Mouse (Mus musculus) left cerebral cortex, adult 2 months (tissue): ENCODE measurements around the gene Olfr47. TPM values are rescaled to one million over a fixed set of nuclear protein-coding genes. Genes with fewer than 3 reads are reported as not detected.
"Not testable (repeated sequence)": the region's sequence is repeated elsewhere in the genome, so short reads cannot be mapped to it uniquely, and the experiment has no call there.

Experiments used
- DNase-seq, 2 experiments: peaks; one replicate each; pipeline ENCODE4 v3.0.0; 2021 to 2022; ENCODE audit warnings: low spot score in 2 of 2, mixed read lengths in 1 of 2; ENCODE audit errors: extremely low spot score in 1 of 2
- H3K27ac ChIP-seq: fragments of 200-600 bp; 2 replicates; pipeline ENCODE4 v1.8.1; 2022
- H3K4me3 ChIP-seq: fragments of 200-600 bp; 2 replicates; pipeline ENCODE4 v1.8.1; 2022
- CTCF ChIP-seq: fragments of 200-600 bp; IDR thresholded peaks from 2 replicates; pipeline ENCODE4 v1.8.1; 2022; ENCODE audit warnings: antibody characterized with exemption, mild to moderate bottlenecking, moderate library complexity
- intact Hi-C: fragments of 180-260 bp; cut with DNase I; formaldehyde crosslinking; loops from one replicate; pipeline ENCODE4 v1.15.1; 2025
- long read RNA-seq, 2 experiments: library from polyadenylated mRNA; stranded (forward); transcript quantifications; one replicate each; pipeline ENCODE4 v2.0.0; 2021; ENCODE audit warnings: borderline mapping rate in 2 of 2
- total RNA-seq, 2 experiments: library from RNA; stranded (reverse); gene quantifications; 2 replicates each; pipeline ENCODE4 v1.2.3; 2021

The Olfr47 gene
- total RNA-seq: not detected
- long read RNA-seq, experiment 1: 0 reads
- long read RNA-seq, experiment 2: 0 reads

- intact Hi-C loops, DNase-seq: not testable (repeated sequence)
Measured at GRCm38 (mm10) chr6:43231255-43231654, at the start of gene Olfr47. Gene Olfr47 (plus strand): TSS chr6:43231529.

DNA sequence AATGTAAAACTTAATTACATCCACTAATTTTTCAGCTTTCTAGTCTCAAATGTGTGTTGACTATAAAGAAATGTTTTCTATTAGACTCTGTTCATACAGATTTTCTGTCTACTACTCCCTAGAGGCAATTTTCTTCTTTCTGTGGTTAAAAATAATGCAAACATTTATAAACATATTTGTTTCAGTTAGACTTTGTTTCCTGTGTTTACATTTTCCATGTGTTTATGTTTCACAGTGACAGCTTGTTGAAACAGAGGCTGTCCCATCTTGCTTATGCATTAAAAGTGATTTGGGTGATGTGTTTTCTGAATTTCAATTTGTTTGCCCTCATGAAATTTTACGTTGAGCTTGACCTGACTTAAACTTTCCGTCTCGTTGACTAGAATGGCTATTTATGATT lies 40.3 kb upstream of the Olfr47 start:
- no peak for TF ChIP-seq CTCF
- H3K4me3 ChIP-seq: no peak overlapping the region
- no peak overlapping the region for H3K27ac ChIP-seq
- DNase-seq: no peak
- intact Hi-C loops: no loop called here

More at GRCm38 (mm10) chr6:43231255-43231654, at the start of gene Olfr47:
- H3K27ac ChIP-seq, H3K4me3 ChIP-seq: not testable (repeated sequence)

DNA sequence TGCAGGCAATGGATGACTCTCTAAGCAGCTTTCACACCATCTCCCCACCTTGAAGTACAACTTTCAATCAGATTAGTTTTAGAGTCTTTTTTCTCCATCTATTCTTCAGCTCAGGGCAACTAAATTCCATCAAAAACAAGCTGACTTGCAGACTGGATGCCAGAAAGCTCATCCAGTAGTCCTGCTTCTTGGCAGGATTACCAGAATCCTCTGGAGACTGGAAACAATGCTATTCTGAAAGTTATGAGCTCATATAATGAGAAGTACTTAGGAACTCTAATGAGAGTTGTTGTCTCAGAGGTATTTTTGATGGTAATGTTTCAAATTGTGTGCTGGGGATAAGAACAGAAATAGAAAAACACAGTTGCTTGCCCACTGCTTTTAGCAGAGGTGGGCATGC lies 34.5 kb upstream of the Olfr47 start, which contains the start of gene Olfr435:
TSS of gene Olfr435 (plus strand) at position 366 of the 400 bp plus-strand sequence.
- no peak for TF ChIP-seq CTCF
- DNase-seq: no peak
- intact Hi-C loops: no loop called here

GRCm38 (mm10) chr6:43198094-43198493 lies 33.2 kb upstream of the Olfr47 start:
- no peak for TF ChIP-seq CTCF
- H3K27ac ChIP-seq: no peak overlapping the region
- H3K4me3 ChIP-seq: no peak overlapping the region
- intact Hi-C loops: no loop called here
- DNase-seq: no peak

More for the DNA sequence above, 34.5 kb upstream of the Olfr47 start, which contains the start of gene Olfr435:
- Histone ChIP-seq H3K27ac (no peak within 1 kb of the TSS), H3K4me3 (no peak within 1 kb of the TSS)

DNA sequence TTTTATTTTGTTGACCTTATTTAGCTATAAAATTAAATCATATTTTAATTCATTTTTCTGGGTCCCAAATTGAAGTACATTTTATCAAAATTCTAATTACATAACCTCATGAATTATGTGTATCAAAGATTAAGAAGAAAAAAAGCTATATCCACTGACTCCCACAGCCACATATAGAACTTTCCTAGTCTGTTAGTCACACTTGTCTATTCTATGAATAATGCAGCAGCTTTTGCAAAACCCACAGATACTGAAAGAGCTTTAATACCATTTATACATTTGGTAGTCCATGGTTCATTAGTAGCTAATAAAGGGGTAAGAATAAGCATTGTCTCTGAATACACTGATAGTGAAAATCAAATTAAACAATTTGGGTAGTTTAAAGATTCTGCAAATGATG lies 28.5 kb upstream of the Olfr47 start:
- no peak for DNase-seq
- H3K4me3 ChIP-seq: no peak overlapping the region
- intact Hi-C loops: no loop called here
- H3K27ac ChIP-seq: no peak overlapping the region
- TF ChIP-seq CTCF: no peak

- Histone ChIP-seq H3K4me3 (no peak overlapping the region), H3K27ac (no peak overlapping the region)
- no peak for TF ChIP-seq CTCF
- no peak for DNase-seq
- intact Hi-C loops: no loop called here
Measured at GRCm38 (mm10) chr6:43205355-43205754, 26.0 kb upstream of the Olfr47 start.

DNA sequence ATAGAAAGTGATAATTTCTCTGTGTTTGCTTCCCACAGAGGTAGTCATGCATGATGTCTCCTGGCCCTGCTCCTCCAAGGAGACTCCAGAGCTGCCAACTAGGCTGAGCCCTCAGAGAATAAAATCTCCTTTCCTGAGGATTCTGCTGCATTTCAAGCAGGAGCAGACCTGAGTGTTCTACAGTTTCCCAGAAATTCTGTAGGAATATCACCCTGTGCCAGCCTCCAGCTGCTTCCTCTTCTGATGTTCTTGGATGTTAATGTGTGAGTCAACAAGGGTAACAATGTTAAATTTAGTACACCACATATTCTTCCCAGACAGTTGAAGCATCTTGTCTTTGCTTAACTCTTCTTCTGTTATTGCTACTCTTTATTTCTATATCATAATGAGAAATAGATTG lies 18.5 kb upstream of the Olfr47 start, which contains the start of gene Olfr434:
TSS of gene Olfr434 (plus strand) at position 149 of the 400 bp plus-strand sequence.
- peak; percentile 12 to 14 for DNase-seq
- intact Hi-C loops, H3K4me3 ChIP-seq: not testable (repeated sequence)
- 0 out of 2 replicates have a peak within 1 kb of the TSS, but pooled peaks have one; percentile 8 for H3K27ac ChIP-seq

GRCm38 (mm10) chr6:43242061-43242460 lies 10.7 kb downstream of the Olfr47 start:
- no peak overlapping the region for H3K4me3 ChIP-seq
- TF ChIP-seq CTCF: peak; percentile 27
- H3K27ac ChIP-seq: no peak overlapping the region
- intact Hi-C loops: no loop called here
- DNase-seq: no peak

- intact Hi-C loops: no loop called here
- no peak for DNase-seq
- TF ChIP-seq CTCF: no peak
- H3K4me3 ChIP-seq: no peak overlapping the region
- no peak overlapping the region for H3K27ac ChIP-seq
Measured at GRCm38 (mm10) chr6:43247396-43247795, 16.1 kb downstream of the Olfr47 start.

GRCm38 (mm10) chr6:43252994-43253393 lies 21.7 kb downstream of the Olfr47 start:
- intact Hi-C loops: loop anchor here (10.0 kb wide), 1 partner anchor 82 kb away; no protein-coding TSS in a partner anchor
- TF ChIP-seq CTCF: no peak
- no peak overlapping the region for H3K4me3 ChIP-seq
- DNase-seq: no peak
- H3K27ac ChIP-seq: no peak overlapping the region

DNA sequence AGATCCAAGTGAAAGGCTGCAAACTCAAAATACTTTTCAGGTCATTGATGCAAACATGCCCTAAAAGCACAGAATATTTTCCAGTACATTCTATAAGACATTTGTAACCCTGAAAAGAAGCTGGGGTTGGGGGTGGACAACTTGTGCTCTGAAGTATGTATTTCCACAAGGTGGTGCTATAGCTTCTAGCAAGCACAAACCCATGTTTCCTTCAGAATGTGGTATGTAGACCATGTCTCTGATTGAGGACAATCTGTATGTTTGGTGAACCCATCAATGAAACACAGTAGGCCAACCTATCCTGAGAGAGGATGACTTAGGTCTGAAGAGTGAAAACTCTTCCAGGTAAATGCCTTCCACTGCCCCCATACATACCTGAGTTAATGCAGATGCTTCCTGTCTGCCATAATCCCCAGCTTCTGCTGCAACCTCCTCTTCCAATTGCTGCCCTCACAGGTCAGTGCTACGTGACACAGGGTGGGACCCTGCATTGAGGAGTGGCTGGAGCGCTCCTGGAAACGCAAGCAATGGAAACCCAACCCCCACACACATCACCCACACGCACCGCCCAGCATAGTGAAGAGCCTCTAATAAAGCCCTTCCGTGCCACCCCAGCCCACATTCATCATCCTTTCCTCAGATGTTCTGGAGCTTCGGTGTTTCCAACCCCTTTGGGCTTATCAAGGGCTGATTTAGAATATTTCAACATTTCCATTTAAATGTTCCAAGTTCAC lies 23.0 kb downstream of the Olfr47 start:
- intact Hi-C loops: loop anchor here (1.0 to 10.0 kb wide), 2 partner anchors 43 to 80 kb away; no protein-coding TSS in a partner anchor
- H3K4me3 ChIP-seq: no peak overlapping the region
- TF ChIP-seq CTCF: peak; percentile 64
- no peak overlapping the region for H3K27ac ChIP-seq
- DNase-seq: no peak

DNA sequence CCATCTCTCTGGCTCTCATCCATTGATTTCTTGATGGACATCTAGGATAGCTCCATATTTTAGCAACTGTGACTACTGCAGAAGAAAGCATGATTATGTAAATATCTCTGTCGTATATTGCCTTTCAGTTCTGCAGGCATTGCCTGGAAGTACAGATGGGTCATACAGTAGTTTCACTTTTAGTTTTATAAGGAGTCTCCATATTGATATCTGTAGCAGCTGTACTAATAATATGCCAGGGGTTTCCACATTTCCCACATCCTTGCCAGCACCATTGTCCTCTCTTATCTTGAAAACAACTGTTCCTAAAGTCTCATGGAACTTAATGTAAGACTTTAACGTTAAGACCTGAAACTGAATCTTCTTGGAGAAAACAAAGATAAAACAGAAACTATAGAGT lies 29.4 kb downstream of the Olfr47 start:
- Histone ChIP-seq H3K27ac (no peak overlapping the region), H3K4me3 (no peak overlapping the region)
- intact Hi-C loops: no loop called here
- no peak for DNase-seq
- no peak for TF ChIP-seq CTCF
